ENCODE assay signal across 15 mouse cellular contexts in the genomic region with DNA sequence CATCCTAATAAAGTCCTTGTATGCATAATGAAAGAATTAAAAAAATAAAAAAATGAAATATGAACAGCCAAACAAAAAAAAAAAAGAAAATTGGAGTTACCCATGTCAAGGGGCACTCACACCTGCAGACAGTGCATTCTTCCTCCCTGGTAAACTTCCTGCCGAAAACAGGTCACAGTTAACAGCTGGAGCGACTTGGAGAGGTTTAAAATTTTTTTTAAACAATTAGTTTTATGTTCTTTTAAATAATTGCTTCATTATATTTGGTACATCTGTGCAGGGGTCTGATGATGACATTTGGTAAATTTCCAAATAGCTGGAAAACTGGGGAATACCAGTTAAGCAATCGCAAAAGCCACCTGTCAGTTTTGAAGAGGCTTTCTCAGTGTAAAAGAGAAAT.
"Had no signal": no experiment of that assay in that cellular context is flagged by ENCODE, and none has a peak within 500 bp of the region (broad histone marks: within the 10 kb centered on the region; RNA-seq: fewer than 3 reads in every experiment).

No protein-coding gene starts in this region.

- H3K27ac ChIP-seq: liver, embryonic 13.5 days; liver, embryonic 15.5 days; lung, embryonic 15.5 days; macrophage; midbrain, embryonic 13.5 days; midbrain, embryonic 15.5 days; neural tube, embryonic 12.5 days; stomach, embryonic 15.5 days; stomach, postnatal 0 days had no signal

- DNase-seq: liver, embryonic 13.5 days; liver, postnatal 0 days; lung, adult 2 months; lung, postnatal 14 days; lung, postnatal 36 days; right cerebral cortex, postnatal 14 days had no signal

- H3K36me3 ChIP-seq: liver, embryonic 13.5 days; liver, embryonic 15.5 days; lung, embryonic 15.5 days; midbrain, embryonic 13.5 days; midbrain, embryonic 15.5 days; neural tube, embryonic 12.5 days; stomach, embryonic 15.5 days had no signal

- H3K4me3 ChIP-seq: liver, embryonic 13.5 days; liver, embryonic 15.5 days; lung, embryonic 15.5 days; megakaryocyte, embryonic 14.5 days; midbrain, embryonic 13.5 days; midbrain, embryonic 15.5 days; neural tube, embryonic 12.5 days; stomach, embryonic 15.5 days had no signal

- H3K4me1 ChIP-seq: liver, embryonic 13.5 days; liver, embryonic 15.5 days; lung, embryonic 15.5 days; midbrain, embryonic 13.5 days; midbrain, embryonic 15.5 days; neural tube, embryonic 12.5 days; stomach, embryonic 15.5 days had no signal

- H3K27me3 ChIP-seq: liver, embryonic 13.5 days; liver, embryonic 15.5 days; lung, embryonic 15.5 days; megakaryocyte, embryonic 14.5 days; midbrain, embryonic 13.5 days; midbrain, embryonic 15.5 days; neural tube, embryonic 12.5 days; stomach, embryonic 15.5 days had no signal
